Mouse (Mus musculus) midbrain, embryonic 14.5 days (tissue): ENCODE measurements around the gene Celf5. TPM values are rescaled to one million over a fixed set of nuclear protein-coding genes. Genes with fewer than 3 reads are reported as not detected.
A peak's percentile ranks its signal among the peaks of the same experiment; 100 is the strongest.

Experiments
- ATAC-seq: fragments of 200-750 bp; cut with Nextera tagmentation; 2 replicates; pipeline ENCODE4 v1.8.0; 2017; ENCODE audit warnings: moderate number of reproducible peaks, moderate library complexity; ENCODE audit not compliant: low FRiP score, low TSS enrichment
- DNase-seq: peaks from one replicate; pipeline ENCODE4 v3.0.0-alpha.2; 2015
- H3K27ac ChIP-seq: fragments of 300-500 bp; sonication (generic); replicated peaks from 2 replicates; pipeline ENCODE4 v1.5.1; 2014; ENCODE audit warnings: mild to moderate bottlenecking, low read depth, low read length, moderate library complexity
- H3K27me3 ChIP-seq: fragments of 300-500 bp; sonication (generic); 2 replicates; pipeline ENCODE4 v1.6.1; 2014; ENCODE audit warnings: low read length, control low read depth, mixed read lengths; ENCODE audit not compliant: control insufficient read depth, insufficient read depth
- H3K36me3 ChIP-seq: fragments of 300-500 bp; sonication (generic); 2 replicates; pipeline ENCODE4 v1.6.1; 2014; ENCODE audit warnings: low read length, control low read depth; ENCODE audit not compliant: control insufficient read depth, insufficient read depth
- H3K4me1 ChIP-seq: fragments of 300-500 bp; sonication (generic); 2 replicates; pipeline ENCODE4 v1.6.1; 2014; ENCODE audit warnings: mild to moderate bottlenecking, antibody characterized with exemption, low read length, control low read depth; ENCODE audit not compliant: control insufficient read depth, insufficient read depth
- H3K4me2 ChIP-seq: fragments of 300-500 bp; sonication (generic); 2 replicates; pipeline ENCODE4 v1.6.1; 2014; ENCODE audit warnings: mild to moderate bottlenecking, low read length, moderate library complexity
- H3K4me3 ChIP-seq: fragments of 300-500 bp; sonication (generic); replicated peaks from 2 replicates; pipeline ENCODE4 v1.5.1; 2014; ENCODE audit warnings: low read depth, low read length
- H3K9ac ChIP-seq: fragments of 300-500 bp; sonication (generic); replicated peaks from 2 replicates; pipeline ENCODE4 v1.6.1; 2014; ENCODE audit warnings: mild to moderate bottlenecking, low read length, moderate library complexity
- H3K9me3 ChIP-seq: fragments of 300-500 bp; sonication (generic); 2 replicates; pipeline ENCODE4 v1.6.1; 2016; ENCODE audit warnings: low read length, control low read depth, mixed read lengths; ENCODE audit not compliant: control insufficient read depth
- WGBS: fragments of 180-500 bp; shearing (Covaris S2); extraction: QIAGEN DNeasy Blood & Tissue Kit; methylation state at CpG from one replicate; pipeline ENCODE4 v1.1.7; 2014; 5-methylcytosine and 5-hydroxymethylcytosine counted together
- polyA plus RNA-seq: library from polyadenylated mRNA; unstranded; fragments of >200 nt; fragmentation: Nextera tagmentation; extraction: Ambion mirVana; gene quantifications from 2 replicates; pipeline ENCODE4 v1.2.1, GENCODE M21; 2014

Gene Celf5
- polyA plus RNA-seq: 61.3 and 117 TPM in 2 replicates

- Histone ChIP-seq H3K27ac (peak within 1 kb of the TSS; percentile 86), H3K4me1 (peaks cover 48% of the 10 kb centered on the region), H3K27me3 (no peaks in the 10 kb centered on the region), H3K4me3 (peak within 1 kb of the TSS; percentile 77), H3K36me3 (peaks cover 13% of the 10 kb centered on the region), H3K9me3 (no peaks in the 10 kb centered on the region), H3K4me2 (peak within 1 kb of the TSS; percentile 75), H3K9ac (peak within 1 kb of the TSS; percentile 92)
- peak; percentile 87 for DNase-seq
- under 1% methylated on average over 36 of the region's 36 CpGs for WGBS
- ATAC-seq: peak; percentile 76
Observed at GRCm38 (mm10) chr10:81482533-81482889, at the start of gene Celf5. TSS of gene Celf5 (minus strand) at chr10:81482709.

DNA sequence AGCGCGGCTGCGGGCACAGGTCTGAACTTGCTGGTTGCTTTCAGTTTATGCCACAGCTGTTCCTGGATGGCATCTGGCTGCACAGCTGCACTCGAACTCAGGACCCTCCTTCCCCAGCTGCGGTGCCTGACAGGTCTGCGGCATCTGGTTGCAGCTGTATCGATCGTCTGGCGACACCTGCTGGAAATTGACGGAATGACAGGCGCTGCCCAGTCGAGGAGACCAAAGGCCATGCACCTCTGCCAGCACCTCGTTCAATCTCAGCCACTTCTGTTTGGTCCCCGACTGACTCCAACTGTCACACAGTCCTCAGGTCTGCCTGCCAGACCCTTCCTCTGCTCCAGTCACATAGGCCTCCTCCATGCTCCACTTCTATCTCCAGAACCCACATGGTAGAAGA is 44.3 kb upstream of the Celf5 start:
- Histone ChIP-seq H3K36me3 (peaks cover 32% of the 10 kb centered on the region), H3K27ac (no peak overlapping the region), H3K4me3 (no peak overlapping the region), H3K4me2 (no peak overlapping the region), H3K4me1 (no peaks in the 10 kb centered on the region), H3K9ac (no peak overlapping the region), H3K9me3 (no peaks in the 10 kb centered on the region), H3K27me3 (no peaks in the 10 kb centered on the region)
- WGBS: 15% methylated on average over 14 of the region's 14 CpGs
- DNase-seq: peak; percentile 80
- no peak; the same call in 1 of the 2 replicates for ATAC-seq

DNA sequence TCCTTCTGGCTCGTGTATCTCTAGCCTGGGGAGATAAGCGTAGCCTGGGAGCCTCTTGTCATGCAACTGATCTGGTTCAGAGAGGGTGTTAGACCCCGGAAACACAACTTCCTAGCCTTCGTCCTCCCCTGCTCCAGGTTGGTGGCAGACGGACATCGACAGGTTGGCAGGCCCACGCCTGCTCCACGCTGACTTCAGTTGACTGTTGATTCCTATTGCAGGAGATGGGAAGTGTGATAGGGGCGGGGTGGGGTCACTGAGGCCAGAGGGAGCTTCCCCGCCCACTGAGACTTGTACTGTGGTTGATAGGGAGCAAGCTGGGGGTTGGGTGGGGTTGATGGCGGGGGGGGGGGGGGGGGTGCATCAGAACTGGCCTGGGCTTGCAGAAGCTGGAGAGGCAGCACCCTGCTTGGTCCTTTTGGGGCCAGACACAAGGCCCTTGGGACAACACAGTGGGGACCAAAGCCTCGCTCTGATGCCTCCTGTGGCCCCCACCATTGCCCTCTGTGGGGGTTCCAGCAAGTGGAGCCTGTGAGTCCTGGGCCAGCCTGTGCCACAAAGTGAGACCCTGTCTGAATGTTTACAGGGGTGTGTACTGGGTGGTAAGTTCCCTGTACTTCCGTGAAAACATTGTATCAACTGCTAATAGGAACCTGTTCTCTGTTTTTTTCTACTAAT is 42.6 kb upstream of the Celf5 start:
- ATAC-seq: no peak
- Histone ChIP-seq H3K27me3 (no peaks in the 10 kb centered on the region), H3K4me2 (no peak overlapping the region), H3K36me3 (peaks cover 17% of the 10 kb centered on the region), H3K9ac (no peak overlapping the region), H3K4me3 (no peak overlapping the region), H3K27ac (no peak overlapping the region), H3K4me1 (no peaks in the 10 kb centered on the region), H3K9me3 (no peaks in the 10 kb centered on the region)
- 66% methylated on average over 12 of the region's 13 CpGs for WGBS
- no peak for DNase-seq

- Histone ChIP-seq H3K4me2 (no peak within 1 kb of the TSS), H3K27ac (no peak within 1 kb of the TSS), H3K9me3 (no peaks in the 10 kb centered on the region), H3K4me3 (no peak within 1 kb of the TSS), H3K4me1 (no peaks in the 10 kb centered on the region), H3K27me3 (no peaks in the 10 kb centered on the region), H3K36me3 (peaks cover 7% of the 10 kb centered on the region), H3K9ac (no peak within 1 kb of the TSS)
- 31% methylated on average over 9 of the region's 9 CpGs for WGBS
- ATAC-seq: no peak
- DNase-seq: no peak
Observed at GRCm38 (mm10) chr10:81524051-81524605, 41.6 kb upstream of the Celf5 start, which contains the start of gene Gna15. TSS of gene Gna15 (minus strand) at chr10:81524225.

GRCm38 (mm10) chr10:81523570-81523969 is 41.1 kb upstream of the Celf5 start:
- no peak overlapping the region for H3K9ac ChIP-seq

DNA sequence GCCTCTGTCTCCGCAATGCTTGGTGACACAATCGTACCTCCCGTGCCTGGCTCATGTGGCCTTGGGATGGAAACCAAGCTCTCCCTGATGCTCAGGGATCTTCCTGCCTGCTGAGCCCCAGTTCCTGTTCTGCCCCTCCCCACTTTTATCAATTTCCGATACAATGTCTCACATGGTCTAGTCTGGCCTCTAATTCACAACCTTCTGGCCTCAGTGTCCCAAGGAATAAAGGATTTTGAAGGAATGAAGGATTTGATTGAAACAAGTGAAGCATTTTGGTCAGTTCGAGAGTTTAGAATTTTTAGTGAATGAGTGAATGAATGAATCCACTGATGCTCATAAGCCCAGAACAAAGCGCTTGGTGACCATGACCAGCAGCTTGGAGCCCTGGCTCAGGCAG is 40.6 kb upstream of the Celf5 start:
- no peak for DNase-seq
- Histone ChIP-seq H3K4me2 (no peak overlapping the region), H3K27ac (no peak overlapping the region), H3K9me3 (no peaks in the 10 kb centered on the region), H3K27me3 (no peaks in the 10 kb centered on the region), H3K4me1 (no peaks in the 10 kb centered on the region), H3K9ac (no peak overlapping the region), H3K4me3 (no peak overlapping the region), H3K36me3 (0 out of 2 replicates have a peak, but pooled peaks cover 2% of the 10 kb centered on the region)
- 70% methylated on average over 6 of the region's 6 CpGs for WGBS
- no peak for ATAC-seq

More at GRCm38 (mm10) chr10:81523570-81523969, 41.1 kb upstream of the Celf5 start:
- no peaks in the 10 kb centered on the region for H3K4me1 ChIP-seq
- no peak overlapping the region for H3K27ac ChIP-seq
- 0 out of 2 replicates have a peak, but pooled peaks cover 4% of the 10 kb centered on the region for H3K36me3 ChIP-seq
- no peaks in the 10 kb centered on the region for H3K9me3 ChIP-seq
- WGBS: 23% methylated on average over 19 of the region's 19 CpGs
- H3K4me2 ChIP-seq: no peak overlapping the region
- DNase-seq (no peak), ATAC-seq (no peak)
- no peaks in the 10 kb centered on the region for H3K27me3 ChIP-seq
- H3K4me3 ChIP-seq: no peak overlapping the region

- no peak overlapping the region for H3K4me3 ChIP-seq
- ATAC-seq (no peak), DNase-seq (no peak)
- no peaks in the 10 kb centered on the region for H3K4me1 ChIP-seq
- H3K27ac ChIP-seq: no peak overlapping the region
- 80% methylated on average over 3 of the region's 3 CpGs for WGBS
- H3K36me3 ChIP-seq: no peaks in the 10 kb centered on the region
- no peaks in the 10 kb centered on the region for H3K9me3 ChIP-seq
- no peak overlapping the region for H3K4me2 ChIP-seq
- no peak overlapping the region for H3K9ac ChIP-seq
- no peaks in the 10 kb centered on the region for H3K27me3 ChIP-seq
Observed at GRCm38 (mm10) chr10:81519978-81520365, 37.5 kb upstream of the Celf5 start.

- Histone ChIP-seq H3K27ac (no peak overlapping the region), H3K36me3 (no peaks in the 10 kb centered on the region), H3K4me1 (no peaks in the 10 kb centered on the region), H3K4me3 (no peak overlapping the region), H3K9ac (no peak overlapping the region), H3K27me3 (no peaks in the 10 kb centered on the region), H3K9me3 (no peaks in the 10 kb centered on the region), H3K4me2 (no peak overlapping the region)
- no peak for ATAC-seq
- WGBS: 92% methylated on average over 6 of the region's 6 CpGs
- DNase-seq: no peak
Observed at GRCm38 (mm10) chr10:81519227-81519977, 36.9 kb upstream of the Celf5 start.
